Mouse (Mus musculus) lung, adult 2 months (tissue): ENCODE data around the gene Pcdh15.

Source experiments
- CTCF ChIP-seq: fragments of 200-500 bp; IDR thresholded peaks from 2 replicates; pipeline ENCODE4 v1.5.1; 2011; ENCODE audit warnings: mild to moderate bottlenecking, low read length, control low read depth; ENCODE audit not compliant: insufficient read depth
- POLR2A ChIP-seq: fragments of 200-500 bp; IDR thresholded peaks from 2 replicates; pipeline ENCODE4 v1.6.1; 2011; ENCODE audit warnings: low read depth, mild to moderate bottlenecking, control low read depth, low read length, borderline replicate concordance; ENCODE audit errors: extremely low read depth

DNA sequence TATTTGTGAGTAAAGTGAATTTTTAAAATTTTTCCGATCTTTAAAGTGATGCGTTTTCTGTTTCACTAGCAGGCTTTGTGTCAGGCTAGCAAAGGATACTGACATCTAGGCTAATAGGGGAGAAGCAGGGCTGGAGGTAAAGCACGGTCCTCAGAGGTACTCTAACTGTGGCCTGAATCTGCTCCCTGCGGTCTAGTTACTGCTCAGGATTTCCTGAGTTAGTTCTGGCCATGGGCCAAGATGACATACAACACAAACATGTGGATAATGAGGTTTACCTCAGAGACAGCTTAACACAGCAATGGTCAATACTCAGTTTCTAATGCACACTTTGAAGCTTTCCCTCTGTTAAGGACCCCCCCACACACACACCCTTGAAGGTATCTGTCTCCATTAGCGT lies 143.2 kb downstream of the Pcdh15 start:
- TF ChIP-seq CTCF (no peak), POLR2A (no peak)
